Mouse (Mus musculus): ENCODE data around the gene Kcne1.

Gene Kcne1

GRCm38 (mm10) chr16:92309126-92309525 is 50.1 kb downstream of the Kcne1 start:
- DNase-seq (ENCODE audit: low spot score in 2 of 2), result no peak

GRCm38 (mm10) chr16:92307947-92308346 is 51.3 kb downstream of the Kcne1 start:
- DNase-seq (ENCODE audit: low spot score in 2 of 2), result no peak

GRCm38 (mm10) chr16:92305519-92305918 is 53.7 kb downstream of the Kcne1 start:
- DNase-seq (ENCODE audit: low spot score in 2 of 2), result no peak

GRCm38 (mm10) chr16:92302506-92302905 is 56.8 kb downstream of the Kcne1 start:
- DNase-seq (ENCODE audit: low spot score in 2 of 2), result no peak

GRCm38 (mm10) chr16:92301989-92302388 is 57.3 kb downstream of the Kcne1 start:
- DNase-seq (ENCODE audit: low spot score in 2 of 2), result no peak

- DNase-seq (ENCODE audit: low spot score in 2 of 2), result peak in 1 of 2 experiments; percentile 9
These were observed 57.9 kb downstream of the Kcne1 start for GRCm38 (mm10) chr16:92301412-92301806.

- DNase-seq (ENCODE audit: low spot score in 2 of 2), result peak; percentile 90 to 93
These were observed 58.4 kb downstream of the Kcne1 start, which contains the start of gene Smim11 for GRCm38 (mm10) chr16:92300649-92301411. Gene Smim11 (plus strand): TSS chr16:92301286.
